Mouse (Mus musculus): ENCODE data around the gene Itk.

- TF ChIP-seq CTCF (IDR thresholded peaks at IDR 0.05; ENCODE audit: borderline replicate concordance, control insufficient read depth, extremely low read depth, insufficient read depth, low read length, poor library complexity) (no peak), POLR2A (IDR thresholded peaks at IDR 0.05; ENCODE audit: control insufficient read depth, extremely low read depth, insufficient read depth, low read length, poor library complexity) (no peak)
Observed at GRCm38 (mm10) chr11:46418438-46418837, 29.1 kb upstream of the Itk start.

All from thymus, adult 2 months (tissue).